Mouse (Mus musculus) forebrain, postnatal 0 days (tissue): ENCODE data around the gene Brd4. TPM values are rescaled to one million over a fixed set of nuclear protein-coding genes. Genes with fewer than 3 reads are reported as not detected.

Experiments used
- ATAC-seq: fragments of 200-750 bp; cut with Nextera tagmentation; 2 replicates; pipeline ENCODE4 v1.8.0; 2017; ENCODE audit warnings: mild to moderate bottlenecking, moderate library complexity
- DNase-seq: peaks from one replicate; pipeline ENCODE4 v3.0.0-alpha.2; 2015
- H3K27ac ChIP-seq: fragments of 300-500 bp; sonication (generic); 2 replicates; pipeline ENCODE4 v1.5.1; 2014; ENCODE audit warnings: low read depth, mild to moderate bottlenecking, antibody characterized with exemption, low read length, moderate library complexity, mixed read lengths
- H3K27me3 ChIP-seq: fragments of 300-500 bp; sonication (generic); 2 replicates; pipeline ENCODE4 v1.6.1; 2014; ENCODE audit warnings: mild to moderate bottlenecking, low read length, mixed read lengths; ENCODE audit not compliant: insufficient read depth
- H3K36me3 ChIP-seq: fragments of 300-500 bp; sonication (generic); 2 replicates; pipeline ENCODE4 v1.6.1; 2014; ENCODE audit warnings: mild to moderate bottlenecking, moderate library complexity; ENCODE audit not compliant: insufficient read depth
- H3K4me1 ChIP-seq: fragments of 300-500 bp; sonication (generic); 2 replicates; pipeline ENCODE4 v1.6.1; 2014; ENCODE audit warnings: antibody characterized with exemption; ENCODE audit not compliant: insufficient read depth
- H3K4me2 ChIP-seq: fragments of 300-500 bp; sonication (generic); 2 replicates; pipeline ENCODE4 v1.6.1; 2014; ENCODE audit warnings: low read depth, mild to moderate bottlenecking, moderate library complexity
- H3K4me3 ChIP-seq: fragments of 300-500 bp; sonication (generic); 2 replicates; pipeline ENCODE4 v1.5.1; 2014; ENCODE audit warnings: low read depth, low read length, mixed read lengths
- H3K9ac ChIP-seq: fragments of 300-500 bp; sonication (generic); 2 replicates; pipeline ENCODE4 v1.6.1; 2014; ENCODE audit warnings: mild to moderate bottlenecking
- H3K9me3 ChIP-seq: fragments of 300-500 bp; sonication (generic); 2 replicates; pipeline ENCODE4 v1.6.1; 2016; ENCODE audit warnings: low read length
- CTCF ChIP-seq: sonication (generic); IDR thresholded peaks from 2 replicates; pipeline ENCODE4 v1.5.1; 2016; ENCODE audit warnings: antibody characterized with exemption, control low read depth, low read depth
- WGBS: fragments of 180-500 bp; shearing (Covaris S2); extraction: QIAGEN DNeasy Blood & Tissue Kit; methylation state at CpG from one replicate; pipeline ENCODE4 v1.1.7; 2014; 5-methylcytosine and 5-hydroxymethylcytosine counted together
- polyA plus RNA-seq: library from polyadenylated mRNA; unstranded; fragments of >200 nt; fragmentation: Nextera tagmentation; extraction: Ambion mirVana; gene quantifications from 2 replicates; pipeline ENCODE4 v1.2.1, GENCODE M21; 2015
- total RNA-seq: library from RNA; depleted of rRNA; stranded (reverse); fragments of >200 nt; gene quantifications from 2 replicates; pipeline ENCODE4 v1.2.3, GENCODE M21; 2014

The Brd4 gene
- total and polyA plus RNA-seq, 2 experiments from 2014 or later: 37.7 to 85.6 TPM

- Histone ChIP-seq H3K4me3 (no peak overlapping the region), H3K27me3 (no peaks in the 10 kb centered on the region), H3K36me3 (peaks cover 62% of the 10 kb centered on the region), H3K9me3 (no peaks in the 10 kb centered on the region), H3K27ac (no peak overlapping the region), H3K9ac (no peak overlapping the region), H3K4me1 (no peaks in the 10 kb centered on the region), H3K4me2 (no peak overlapping the region)
- 74% methylated on average over 14 of the region's 14 CpGs for WGBS
- ATAC-seq (peak; percentile 54), DNase-seq (no peak)
- TF ChIP-seq CTCF: no peak
These were observed 87.4 kb downstream of the Brd4 start for GRCm38 (mm10) chr17:32197156-32197555.

GRCm38 (mm10) chr17:32195725-32196124 is 88.8 kb downstream of the Brd4 start:
- Histone ChIP-seq H3K9ac (no peak overlapping the region), H3K36me3 (peaks cover 48% of the 10 kb centered on the region), H3K4me2 (no peak overlapping the region), H3K4me1 (no peaks in the 10 kb centered on the region), H3K27ac (no peak overlapping the region), H3K27me3 (no peaks in the 10 kb centered on the region), H3K4me3 (no peak overlapping the region), H3K9me3 (no peaks in the 10 kb centered on the region)
- ATAC-seq (no peak), DNase-seq (no peak)
- WGBS: 95% methylated on average over 5 of the region's 5 CpGs
- no peak for TF ChIP-seq CTCF

- 89% methylated on average over 5 of the region's 5 CpGs for WGBS
- H3K27me3 ChIP-seq: peaks cover 10% of the 10 kb centered on the region
- no peak overlapping the region for H3K4me2 ChIP-seq
These were observed 91.5 kb downstream of the Brd4 start for GRCm38 (mm10) chr17:32193010-32193409.

GRCm38 (mm10) chr17:32189850-32190249 is 94.7 kb downstream of the Brd4 start:
- H3K9me3 ChIP-seq: no peaks in the 10 kb centered on the region
- H3K36me3 ChIP-seq: no peaks in the 10 kb centered on the region
- DNase-seq: no peak
- H3K9ac ChIP-seq: no peak overlapping the region
- no peak overlapping the region for H3K4me3 ChIP-seq
- peaks cover 9% of the 10 kb centered on the region; the same call in 1 of the 2 replicates for H3K4me1 ChIP-seq
- WGBS: 12% methylated on average over 5 of the region's 5 CpGs
- no peak overlapping the region for H3K27ac ChIP-seq
- peaks cover 10% of the 10 kb centered on the region for H3K27me3 ChIP-seq
- H3K4me2 ChIP-seq: peak overlapping the region; percentile 67
- ATAC-seq: no peak
- no peak for TF ChIP-seq CTCF

More at GRCm38 (mm10) chr17:32193010-32193409, 91.5 kb downstream of the Brd4 start:
- ATAC-seq: no peak
- H3K36me3 ChIP-seq: peaks cover 21% of the 10 kb centered on the region
- no peak overlapping the region for H3K4me3 ChIP-seq
- no peak overlapping the region for H3K9ac ChIP-seq
- no peak overlapping the region for H3K27ac ChIP-seq
- H3K9me3 ChIP-seq: no peaks in the 10 kb centered on the region
- no peak for DNase-seq
- TF ChIP-seq CTCF: no peak
- peaks cover 9% of the 10 kb centered on the region; the same call in 1 of the 2 replicates for H3K4me1 ChIP-seq

- Histone ChIP-seq H3K27ac (no peak within 1 kb of the TSS), H3K4me3 (peak within 1 kb of the TSS; percentile 36), H3K36me3 (no peaks in the 10 kb centered on the region), H3K9ac (peak within 1 kb of the TSS; percentile 31; the same call in 1 of the 2 replicates), H3K9me3 (no peaks in the 10 kb centered on the region), H3K4me1 (peaks cover 9% of the 10 kb centered on the region; the same call in 1 of the 2 replicates), H3K4me2 (peak within 1 kb of the TSS; percentile 67), H3K27me3 (peaks cover 10% of the 10 kb centered on the region)
- peak; percentile 61 for ATAC-seq
- WGBS: 8% methylated on average over 42 of the region's 42 CpGs
- peak; percentile 52 for DNase-seq
- no peak for TF ChIP-seq CTCF
These were observed 95.5 kb downstream of the Brd4 start, which contains the start of gene Ephx3 for GRCm38 (mm10) chr17:32188863-32189636. Ephx3 (minus strand) TSS chr17:32189549.

GRCm38 (mm10) chr17:32183017-32183416 is 101.5 kb downstream of the Brd4 start:
- no peak overlapping the region for H3K9ac ChIP-seq
- H3K4me2 ChIP-seq: no peak overlapping the region
- no peak for ATAC-seq
- no peak overlapping the region for H3K27ac ChIP-seq
- DNase-seq: no peak
- no peaks in the 10 kb centered on the region for H3K4me1 ChIP-seq
- no peak for TF ChIP-seq CTCF
- 16% methylated on average over 8 of the region's 8 CpGs for WGBS
- no peaks in the 10 kb centered on the region for H3K9me3 ChIP-seq
- no peaks in the 10 kb centered on the region for H3K27me3 ChIP-seq
- H3K36me3 ChIP-seq: no peaks in the 10 kb centered on the region
- no peak overlapping the region for H3K4me3 ChIP-seq
